Mouse (Mus musculus): ENCODE measurements around the gene Fam71b. TPM values are rescaled to one million over a fixed set of nuclear protein-coding genes. Genes with fewer than 3 reads are reported as not detected.

Fam71b gene
- 104 TPM for polyA plus RNA-seq (2014; fragmentation: Illumina TruSeq; extraction: RNeasy Lipid Tissue Mini Kit (QIAGEN cat#74804); ENCODE audit: low read depth, low replicate concordance)

DNA sequence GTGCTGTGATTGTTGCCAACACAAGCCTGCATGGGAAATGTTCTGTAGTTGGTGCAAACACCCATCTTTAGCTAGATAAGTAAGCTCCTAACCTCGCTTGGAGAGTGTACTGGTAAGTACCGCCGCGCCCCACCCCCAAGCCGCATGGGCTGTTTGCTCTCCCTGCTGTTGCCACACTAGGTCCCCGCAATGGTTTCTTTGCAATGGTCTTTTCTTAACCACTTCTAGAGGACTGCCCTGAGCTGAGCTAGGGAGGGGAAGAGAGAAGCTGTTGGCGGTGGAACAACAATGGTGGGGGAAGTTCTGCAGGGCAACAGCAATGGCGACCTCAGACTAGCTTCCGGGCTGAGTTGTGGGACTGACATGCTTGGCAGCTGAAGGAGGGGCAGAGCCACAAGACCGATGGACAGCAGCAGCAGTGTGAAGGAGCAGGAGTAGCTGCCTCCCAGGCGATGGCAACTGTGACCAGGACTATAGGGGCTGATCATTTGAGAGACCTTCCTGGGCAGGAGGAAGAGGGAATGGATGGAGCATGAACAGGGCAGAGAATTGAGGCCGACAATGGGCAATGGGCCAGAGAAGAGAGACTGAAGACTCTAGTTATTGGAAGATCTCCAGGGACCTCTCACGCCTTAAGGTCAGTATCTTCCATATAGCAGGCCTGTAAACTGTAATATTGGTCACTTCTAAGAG lies at the start of gene Fam71b:
Gene Fam71b, plus strand, starts transcription at position 393 of the 693 bp plus-strand sequence.

DNA sequence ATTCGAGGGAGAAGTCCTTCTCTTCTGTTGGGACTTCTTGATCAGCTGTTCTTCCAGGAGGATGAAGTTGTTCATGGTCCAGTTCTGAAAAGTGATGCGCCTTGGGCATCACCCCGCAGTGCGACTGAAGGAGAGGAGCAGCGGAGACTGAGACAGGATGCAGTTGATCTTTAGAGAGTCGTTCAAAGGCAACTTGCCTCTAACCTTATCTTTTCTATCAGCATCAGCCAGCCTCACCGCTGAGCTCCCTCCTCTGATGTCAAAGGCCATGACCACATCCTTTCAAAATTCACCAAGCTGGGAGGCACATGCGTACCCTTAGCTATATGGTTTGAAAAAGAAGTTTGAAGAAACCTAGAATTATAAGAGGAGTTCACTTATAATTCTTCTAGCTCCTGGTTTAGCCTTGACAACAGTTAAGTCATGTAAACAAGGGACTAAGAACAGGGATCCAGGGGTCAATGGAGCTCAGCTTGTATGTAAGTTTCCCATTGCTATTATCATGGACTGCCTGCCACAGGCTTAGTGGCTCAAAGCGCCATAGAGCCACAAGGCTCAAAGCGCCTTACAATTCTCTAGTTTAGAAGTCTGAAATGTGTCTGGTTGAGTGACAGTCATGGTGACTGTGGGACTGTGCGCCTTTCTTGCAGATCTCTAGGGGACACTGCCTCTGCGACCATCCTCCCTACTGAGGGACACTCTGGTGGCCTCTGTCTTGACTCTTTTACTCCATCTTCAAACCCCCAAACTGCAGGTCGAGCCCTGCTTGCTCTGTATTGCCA lies 6.8 kb upstream of the Fam71b start, which contains the start of gene Itk:
Gene Itk, minus strand, starts transcription at position 180 of the 782 bp plus-strand sequence.

DNA sequence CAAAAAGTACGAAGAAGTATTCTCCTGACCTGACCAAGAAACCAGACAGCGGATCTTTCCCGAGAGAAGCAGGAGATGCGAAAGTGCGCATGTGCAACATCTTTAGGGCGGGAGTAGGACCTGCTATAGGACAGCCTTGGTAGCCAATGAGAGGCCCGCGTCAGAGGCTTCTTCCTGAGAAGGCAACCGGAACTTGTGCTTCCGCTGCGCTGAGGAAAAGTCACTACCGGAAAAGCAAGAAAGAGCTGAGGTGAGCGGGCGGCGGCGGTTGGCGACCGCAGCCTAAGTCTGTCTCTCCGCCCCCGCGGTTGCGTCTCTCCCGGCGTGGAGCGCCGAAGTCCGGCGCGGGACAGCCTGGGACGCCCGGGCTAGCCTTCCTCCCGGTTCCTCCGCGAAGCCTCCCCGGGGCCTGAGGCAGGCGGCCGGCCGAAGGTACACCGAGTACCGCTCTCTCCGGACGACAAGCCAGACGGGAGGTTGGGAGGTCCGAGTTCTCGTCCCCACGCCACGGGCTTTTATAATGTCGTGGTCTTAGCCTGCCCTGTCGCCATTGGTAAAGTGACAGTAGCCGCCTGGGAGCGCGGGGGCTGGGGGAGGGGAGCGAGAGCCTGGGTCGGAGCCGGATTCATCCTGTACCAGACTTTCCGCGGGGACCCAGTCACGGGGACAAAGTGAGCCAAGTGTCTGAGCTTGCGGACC lies 40.5 kb downstream of the Fam71b start, which contains the start of gene Med7:
Gene Med7, plus strand, starts transcription at position 166 of the 699 bp plus-strand sequence.

GRCm38 (mm10) chr11:46454453-46455045 lies 58.2 kb downstream of the Fam71b start, which contains the start of gene Havcr2:
Gene Havcr2 (plus strand): TSS chr11:46454935.

Other genes with a start within 250 kb of the Fam71b start
- not detected for gene Nipal4, start 230.1 kb upstream of the Fam71b start, polyA plus RNA-seq (2014; fragmentation: Illumina TruSeq; extraction: RNeasy Lipid Tissue Mini Kit (QIAGEN cat#74804); ENCODE audit: low read depth, low replicate concordance)
- gene Fndc9, start 161.0 kb upstream of the Fam71b start, polyA plus RNA-seq (2014; fragmentation: Illumina TruSeq; extraction: RNeasy Lipid Tissue Mini Kit (QIAGEN cat#74804); ENCODE audit: low read depth, low replicate concordance) = 0.88 TPM
- 1.2 TPM for gene Cyfip2, start 83.7 kb upstream of the Fam71b start, polyA plus RNA-seq (2014; fragmentation: Illumina TruSeq; extraction: RNeasy Lipid Tissue Mini Kit (QIAGEN cat#74804); ENCODE audit: low read depth, low replicate concordance)
- not detected for gene Itk, start 7.0 kb upstream of the Fam71b start, polyA plus RNA-seq (2014; fragmentation: Illumina TruSeq; extraction: RNeasy Lipid Tissue Mini Kit (QIAGEN cat#74804); ENCODE audit: low read depth, low replicate concordance)
- 243 TPM for gene Med7, start 40.4 kb downstream of the Fam71b start, polyA plus RNA-seq (2014; fragmentation: Illumina TruSeq; extraction: RNeasy Lipid Tissue Mini Kit (QIAGEN cat#74804); ENCODE audit: low read depth, low replicate concordance)
- 0.42 TPM for gene Havcr2, start 58.4 kb downstream of the Fam71b start, polyA plus RNA-seq (2014; fragmentation: Illumina TruSeq; extraction: RNeasy Lipid Tissue Mini Kit (QIAGEN cat#74804); ENCODE audit: low read depth, low replicate concordance)
- gene Gm12169, start 127.7 kb downstream of the Fam71b start, polyA plus RNA-seq (2014; fragmentation: Illumina TruSeq; extraction: RNeasy Lipid Tissue Mini Kit (QIAGEN cat#74804); ENCODE audit: low read depth, low replicate concordance) = not detected
- not detected for gene BC053393, start 175.0 kb downstream of the Fam71b start, polyA plus RNA-seq (2014; fragmentation: Illumina TruSeq; extraction: RNeasy Lipid Tissue Mini Kit (QIAGEN cat#74804); ENCODE audit: low read depth, low replicate concordance)
- not detected for gene Dppa1, start 232.7 kb downstream of the Fam71b start, polyA plus RNA-seq (2014; fragmentation: Illumina TruSeq; extraction: RNeasy Lipid Tissue Mini Kit (QIAGEN cat#74804); ENCODE audit: low read depth, low replicate concordance)